Mouse (Mus musculus): ENCODE measurements around the gene Usp32. TPM values are rescaled to one million over a fixed set of nuclear protein-coding genes. Genes with fewer than 3 reads are reported as not detected.

The Usp32 gene
- total and polyA plus RNA-seq, 3 experiments, result 9.9 to 163 (median 24.9) TPM

DNA sequence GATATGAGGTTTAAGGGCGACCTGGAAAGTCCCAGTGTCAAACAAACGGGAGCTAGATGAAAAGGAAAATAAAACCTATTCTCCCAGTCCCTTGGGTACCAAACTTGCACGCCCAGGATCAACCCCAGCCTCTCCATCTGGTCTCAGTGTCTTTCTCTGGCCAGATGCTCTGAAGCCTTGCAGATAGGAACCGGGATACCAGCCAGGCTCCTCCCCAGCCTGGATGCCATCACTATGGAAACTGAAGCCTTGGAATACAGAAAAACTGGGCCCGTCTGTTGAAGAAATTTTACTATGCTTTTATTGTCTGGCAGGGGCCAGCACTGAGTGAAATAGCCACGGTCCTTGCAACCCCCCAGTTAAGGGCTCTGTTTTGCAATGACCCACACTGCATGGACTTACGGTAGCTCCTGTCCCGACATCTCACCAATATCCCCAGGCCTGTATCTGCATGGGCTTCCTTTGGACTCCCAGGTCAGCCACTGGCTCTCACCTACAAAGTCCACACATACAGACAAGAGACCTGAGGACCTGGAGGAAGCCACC lies 200.4 kb downstream of the Usp32 start:
- H3K9me3 ChIP-seq (replicated peaks), result no peaks in the 10 kb centered on the region
- no peak for DNase-seq (ENCODE audit: low spot score)
- H3K27me3 ChIP-seq (ENCODE audit: insufficient read depth, low read length), result peaks cover 31% of the 10 kb centered on the region
- no peak overlapping the region for H3K4me3 ChIP-seq (ENCODE audit: low read depth, low read length)
- H3K36me3 ChIP-seq (replicated peaks), result no peaks in the 10 kb centered on the region
- TF ChIP-seq CTCF (IDR thresholded peaks at IDR 0.05; ENCODE audit: low read depth, low read length) (no peak), GATA1 (IDR thresholded peaks at IDR 0.05; ENCODE audit: borderline replicate concordance, low read length) (no peak), GATA2 (IDR thresholded peaks at IDR 0.05; ENCODE audit: borderline replicate concordance, low read depth, low read length) (no peak), POLR2AphosphoS5 (IDR thresholded peaks at IDR 0.05; ENCODE audit: insufficient replicate concordance, low read depth, low read length) (no peak), TAL1 (conservative IDR thresholded peaks at IDR 0.05; ENCODE audit: low read depth, low read length) (no peak)
- H3K4me1 ChIP-seq (ENCODE audit: insufficient read depth, low read depth, low read length), result no peaks in the 10 kb centered on the region
- no peak for ATAC-seq (ENCODE audit: extremely low read depth, insufficient number of reproducible peaks, low FRiP score, poor library complexity, severe bottlenecking)

Other genes starting within 250 kb of the Usp32 start
- gene Znhit3, start 223.8 kb downstream of the Usp32 start, total RNA-seq (2014; fragmentation: Nextera tagmentation), result 16.6 and 22.1 TPM in 2 replicates
- 40.2 and 44.2 TPM in 2 replicates for gene Znhit3, start 223.8 kb downstream of the Usp32 start, total RNA-seq (2017)
- 2.2 and 2.4 TPM in 2 replicates for gene Znhit3, start 223.8 kb downstream of the Usp32 start, polyA plus RNA-seq (2012)
- gene Car4, start 182.4 kb downstream of the Usp32 start, total RNA-seq (2014; fragmentation: Nextera tagmentation), result not detected in 2 replicates
- 0.17 TPM in 1 of 2 replicates, not detected in the other for gene Car4, start 182.4 kb downstream of the Usp32 start, total RNA-seq (2017)
- not detected in 2 replicates for gene Car4, start 182.4 kb downstream of the Usp32 start, polyA plus RNA-seq (2012)
- not detected in 2 replicates for gene 1700125H20Rik, start 30.2 kb upstream of the Usp32 start, total RNA-seq (2014; fragmentation: Nextera tagmentation)
- not detected in 2 replicates for gene 1700125H20Rik, start 30.2 kb upstream of the Usp32 start, total RNA-seq (2017)
- gene 1700125H20Rik, start 30.2 kb upstream of the Usp32 start, polyA plus RNA-seq (2012), result not detected in 2 replicates
- 47.5 and 50.2 TPM in 2 replicates for gene Appbp2, start 95.0 kb upstream of the Usp32 start, total RNA-seq (2014; fragmentation: Nextera tagmentation)
- 28.1 and 33.2 TPM in 2 replicates for gene Appbp2, start 95.0 kb upstream of the Usp32 start, total RNA-seq (2017)
- gene Appbp2, start 95.0 kb upstream of the Usp32 start, polyA plus RNA-seq (2012), result 5.3 TPM in 2 replicates
- 38.6 and 44.8 TPM in 2 replicates for gene Ppm1d, start 171.1 kb upstream of the Usp32 start, total RNA-seq (2014; fragmentation: Nextera tagmentation)
- 13.4 and 15.7 TPM in 2 replicates for gene Ppm1d, start 171.1 kb upstream of the Usp32 start, total RNA-seq (2017)
- 9.5 and 9.9 TPM in 2 replicates for gene Ppm1d, start 171.1 kb upstream of the Usp32 start, polyA plus RNA-seq (2012)
- 33.2 and 41.3 TPM in 2 replicates for gene Bcas3, start 213.0 kb upstream of the Usp32 start, total RNA-seq (2014; fragmentation: Nextera tagmentation)
- 19.0 and 20.1 TPM in 2 replicates for gene Bcas3, start 213.0 kb upstream of the Usp32 start, total RNA-seq (2017)
- 61.0 and 74.3 TPM in 2 replicates for gene Bcas3, start 213.0 kb upstream of the Usp32 start, polyA plus RNA-seq (2012)